Mouse (Mus musculus) stomach, embryonic 15.5 days (tissue): ENCODE data around the gene Tspan7. TPM values are rescaled to one million over a fixed set of nuclear protein-coding genes. Genes with fewer than 3 reads are reported as not detected.

Experiments
- ATAC-seq: fragments of 200-750 bp; cut with Nextera tagmentation; 2 replicates; pipeline ENCODE4 v1.8.0; 2017; ENCODE audit warnings: low read depth, moderate number of reproducible peaks, moderate TSS enrichment; ENCODE audit not compliant: insufficient read depth, low FRiP score
- H3K27ac ChIP-seq: fragments of 300-500 bp; sonication (generic); 2 replicates; pipeline ENCODE4 v1.5.1; 2015; ENCODE audit warnings: mild to moderate bottlenecking, inconsistent platforms
- H3K27me3 ChIP-seq: fragments of 300-500 bp; sonication (generic); replicated peaks from 2 replicates; pipeline ENCODE4 v1.6.1; 2015; ENCODE audit warnings: inconsistent platforms
- H3K36me3 ChIP-seq: fragments of 300-500 bp; sonication (generic); 2 replicates; pipeline ENCODE4 v1.6.1; 2015; ENCODE audit warnings: inconsistent platforms
- H3K4me1 ChIP-seq: fragments of 300-500 bp; sonication (generic); 2 replicates; pipeline ENCODE4 v1.6.1; 2015; ENCODE audit warnings: inconsistent platforms
- H3K4me2 ChIP-seq: fragments of 300-500 bp; sonication (generic); 2 replicates; pipeline ENCODE4 v1.6.1; 2015; ENCODE audit warnings: mild to moderate bottlenecking, inconsistent platforms
- H3K4me3 ChIP-seq: fragments of 300-500 bp; sonication (generic); replicated peaks from 2 replicates; pipeline ENCODE4 v1.5.1; 2015; ENCODE audit warnings: inconsistent platforms
- H3K9ac ChIP-seq: fragments of 300-500 bp; sonication (generic); 2 replicates; pipeline ENCODE4 v1.6.1; 2015; ENCODE audit warnings: inconsistent platforms
- H3K9me3 ChIP-seq: fragments of 300-500 bp; sonication (generic); 2 replicates; pipeline ENCODE4 v1.6.1; 2016; ENCODE audit warnings: inconsistent platforms
- WGBS: fragments of 180-500 bp; shearing (Covaris S2); methylation state at CpG from one replicate; pipeline ENCODE4 v1.1.7; 2015; 5-methylcytosine and 5-hydroxymethylcytosine counted together
- polyA plus RNA-seq: library from polyadenylated mRNA; unstranded; fragments of >200 nt; fragmentation: Nextera tagmentation; extraction: Ambion mirVana; gene quantifications from 2 replicates; pipeline ENCODE4 v1.2.1, GENCODE M21; 2015

Gene Tspan7
- polyA plus RNA-seq, 1 experiment from 2014 or later = 119 TPM

DNA sequence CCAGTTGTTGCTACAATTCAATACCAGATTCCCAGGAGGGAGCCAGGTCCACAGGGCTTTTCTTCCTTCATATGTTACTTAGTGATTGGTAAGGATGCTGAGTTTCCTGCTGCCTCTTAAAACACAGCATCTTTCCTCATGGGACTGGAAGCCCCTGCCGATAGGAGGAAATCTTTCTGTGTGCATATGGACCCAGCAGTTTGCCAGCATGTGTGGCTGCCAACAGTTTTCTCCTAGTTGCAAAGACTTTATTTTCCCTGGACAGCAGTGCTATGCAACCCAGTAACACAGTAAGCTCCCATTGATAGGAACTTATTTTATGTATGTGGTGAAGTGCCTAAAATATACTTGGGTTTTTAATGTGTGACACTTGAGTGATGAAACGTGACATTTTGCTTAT lies 73.7 kb downstream of the Tspan7 start:
- 77% methylated on average over 2 of the region's 2 CpGs for WGBS
- no peaks in the 10 kb centered on the region for H3K36me3 ChIP-seq
- no peak for ATAC-seq
- no peaks in the 10 kb centered on the region for H3K27me3 ChIP-seq
- no peaks in the 10 kb centered on the region for H3K4me1 ChIP-seq
- H3K27ac ChIP-seq = no peak overlapping the region
- H3K4me3 ChIP-seq = no peak overlapping the region
- no peaks in the 10 kb centered on the region for H3K9me3 ChIP-seq
- H3K9ac ChIP-seq = no peak overlapping the region
- no peak overlapping the region for H3K4me2 ChIP-seq

GRCm38 (mm10) chrX:10565811-10566210 lies 80.9 kb downstream of the Tspan7 start:
- no peaks in the 10 kb centered on the region for H3K9me3 ChIP-seq
- no peak overlapping the region for H3K27ac ChIP-seq
- H3K4me1 ChIP-seq = no peaks in the 10 kb centered on the region
- H3K4me2 ChIP-seq = no peak overlapping the region
- 64% methylated on average over 3 of the region's 3 CpGs for WGBS
- H3K27me3 ChIP-seq = no peaks in the 10 kb centered on the region
- no peak overlapping the region for H3K4me3 ChIP-seq
- no peak overlapping the region for H3K9ac ChIP-seq
- H3K36me3 ChIP-seq = no peaks in the 10 kb centered on the region
- ATAC-seq = no peak

GRCm38 (mm10) chrX:10574523-10574922 lies 89.6 kb downstream of the Tspan7 start:
- Histone ChIP-seq H3K27me3 (no peaks in the 10 kb centered on the region), H3K36me3 (no peaks in the 10 kb centered on the region), H3K4me3 (no peak overlapping the region), H3K9ac (no peak overlapping the region), H3K4me1 (no peaks in the 10 kb centered on the region), H3K9me3 (no peaks in the 10 kb centered on the region), H3K27ac (no peak overlapping the region), H3K4me2 (no peak overlapping the region)
- no peak for ATAC-seq
- WGBS = 42% methylated on average over 3 of the region's 3 CpGs

- Histone ChIP-seq H3K9me3 (no peaks in the 10 kb centered on the region), H3K4me3 (no peak overlapping the region), H3K4me1 (no peaks in the 10 kb centered on the region), H3K4me2 (no peak overlapping the region), H3K27me3 (no peaks in the 10 kb centered on the region), H3K9ac (no peak overlapping the region), H3K36me3 (no peaks in the 10 kb centered on the region), H3K27ac (no peak overlapping the region)
- no peak for ATAC-seq
- 44% methylated on average over 2 of the region's 2 CpGs for WGBS
Measured at GRCm38 (mm10) chrX:10575406-10575805, 90.4 kb downstream of the Tspan7 start.

DNA sequence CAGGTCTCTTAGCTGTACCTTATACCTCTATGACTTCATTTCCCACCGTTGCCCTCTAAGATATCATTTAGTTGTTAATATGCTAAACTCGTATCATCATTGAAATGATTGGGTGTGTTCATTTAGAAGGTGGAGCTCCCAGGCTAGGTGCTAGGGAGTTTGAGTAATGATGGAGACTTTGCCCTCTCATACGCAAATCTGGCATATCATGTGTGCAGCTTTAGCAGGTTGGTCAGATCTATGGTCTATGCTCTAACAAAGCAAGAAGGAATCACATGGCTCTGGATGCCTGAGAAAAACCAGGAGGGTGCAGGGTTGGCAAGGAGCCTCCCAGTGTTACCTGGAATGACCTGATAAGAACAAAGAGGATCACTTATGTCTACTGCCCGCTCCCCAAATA lies 91.4 kb downstream of the Tspan7 start:
- H3K27ac ChIP-seq = no peak overlapping the region
- no peak for ATAC-seq
- H3K9me3 ChIP-seq = no peaks in the 10 kb centered on the region
- no peak overlapping the region for H3K4me3 ChIP-seq
- WGBS = 72% methylated on average over 4 of the region's 4 CpGs
- H3K27me3 ChIP-seq = no peaks in the 10 kb centered on the region
- H3K36me3 ChIP-seq = no peaks in the 10 kb centered on the region
- H3K9ac ChIP-seq = no peak overlapping the region
- H3K4me1 ChIP-seq = no peaks in the 10 kb centered on the region
- H3K4me2 ChIP-seq = no peak overlapping the region

DNA sequence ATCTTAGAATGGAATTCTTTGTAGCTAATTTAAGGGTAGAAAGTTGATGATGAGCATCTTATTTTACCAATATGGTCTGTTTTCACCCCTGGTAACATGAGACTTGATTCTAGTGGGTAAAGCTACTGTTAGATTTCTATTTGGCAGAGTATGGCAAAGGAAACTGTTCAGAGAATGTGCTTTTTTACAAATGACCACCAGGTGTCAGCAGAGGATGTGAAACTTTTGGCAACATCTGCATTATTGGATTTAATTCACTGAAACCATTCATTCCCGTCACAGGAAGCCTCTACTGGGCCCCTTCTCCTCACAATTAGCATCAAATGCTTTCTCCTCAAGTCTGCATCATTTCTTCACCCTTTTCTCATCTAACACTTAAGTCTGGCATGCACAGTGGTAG lies 92.4 kb downstream of the Tspan7 start:
- H3K9ac ChIP-seq = no peak overlapping the region
- H3K4me1 ChIP-seq = no peaks in the 10 kb centered on the region
- H3K9me3 ChIP-seq = no peaks in the 10 kb centered on the region
- H3K36me3 ChIP-seq = no peaks in the 10 kb centered on the region
- no peak overlapping the region for H3K4me3 ChIP-seq
- H3K27ac ChIP-seq = no peak overlapping the region
- 32% methylated on average over 1 of the region's 1 CpGs for WGBS
- no peak for ATAC-seq
- H3K27me3 ChIP-seq = no peaks in the 10 kb centered on the region
- H3K4me2 ChIP-seq = no peak overlapping the region

DNA sequence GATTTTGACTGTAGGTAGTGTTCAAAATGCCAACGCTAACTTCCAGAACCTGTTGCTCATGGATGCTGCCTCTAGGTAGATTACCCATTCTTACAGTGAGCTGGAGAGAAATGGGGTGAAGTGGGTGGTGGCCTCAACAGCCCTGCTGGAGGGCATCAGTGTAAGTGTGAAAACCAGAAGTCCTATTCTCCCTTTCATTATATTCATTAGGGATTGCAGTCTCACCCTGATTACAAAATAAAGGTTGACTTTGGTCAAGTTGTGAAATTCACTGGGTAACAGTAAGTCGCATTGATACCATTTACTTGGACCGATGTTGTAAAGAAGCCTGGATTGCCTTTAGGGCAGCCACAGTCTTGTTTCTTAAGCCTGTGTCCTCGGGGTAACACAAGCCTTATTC lies 97.8 kb downstream of the Tspan7 start:
- no peak overlapping the region for H3K4me3 ChIP-seq
- H3K4me2 ChIP-seq = no peak overlapping the region
- H3K9ac ChIP-seq = no peak overlapping the region
- no peaks in the 10 kb centered on the region for H3K36me3 ChIP-seq
- no peaks in the 10 kb centered on the region for H3K9me3 ChIP-seq
- no peaks in the 10 kb centered on the region for H3K4me1 ChIP-seq
- WGBS = 82% methylated on average over 4 of the region's 4 CpGs
- H3K27me3 ChIP-seq = no peaks in the 10 kb centered on the region
- H3K27ac ChIP-seq = no peak overlapping the region
- no peak for ATAC-seq

DNA sequence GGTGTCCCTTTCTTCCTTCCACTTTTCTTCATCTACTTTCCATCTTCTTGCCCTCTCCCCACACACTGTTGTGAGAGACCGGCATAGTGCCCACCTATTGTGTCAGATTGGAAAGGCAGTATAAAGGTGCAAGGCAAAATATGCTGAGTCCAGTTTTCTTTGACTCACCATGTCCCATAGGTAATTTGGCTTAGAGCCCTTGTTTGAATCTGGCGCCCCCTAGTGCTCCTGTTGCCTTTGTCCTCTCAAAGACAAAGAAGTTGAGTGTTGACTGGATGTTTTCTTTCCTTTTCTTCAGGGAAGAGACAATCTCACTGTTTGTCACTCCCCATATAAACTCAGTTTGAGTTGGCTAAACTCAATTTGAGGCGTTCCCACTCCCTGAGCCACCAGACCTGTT lies 107.3 kb downstream of the Tspan7 start:
- Histone ChIP-seq H3K27me3 (no peaks in the 10 kb centered on the region), H3K36me3 (no peaks in the 10 kb centered on the region), H3K4me1 (no peaks in the 10 kb centered on the region), H3K4me3 (no peak overlapping the region), H3K27ac (no peak overlapping the region), H3K9ac (no peak overlapping the region), H3K9me3 (no peaks in the 10 kb centered on the region), H3K4me2 (no peak overlapping the region)
- 65% methylated on average over 3 of the region's 3 CpGs for WGBS
- no peak for ATAC-seq

- Histone ChIP-seq H3K36me3 (no peaks in the 10 kb centered on the region), H3K9me3 (no peaks in the 10 kb centered on the region), H3K4me1 (no peaks in the 10 kb centered on the region), H3K27ac (no peak overlapping the region), H3K27me3 (no peaks in the 10 kb centered on the region), H3K4me3 (no peak overlapping the region), H3K9ac (no peak overlapping the region), H3K4me2 (no peak overlapping the region)
- 75% methylated on average over 7 of the region's 7 CpGs for WGBS
- peak; percentile 39; the same call in 1 of the 2 replicates for ATAC-seq
Measured at GRCm38 (mm10) chrX:10593561-10593960, 108.6 kb downstream of the Tspan7 start.

DNA sequence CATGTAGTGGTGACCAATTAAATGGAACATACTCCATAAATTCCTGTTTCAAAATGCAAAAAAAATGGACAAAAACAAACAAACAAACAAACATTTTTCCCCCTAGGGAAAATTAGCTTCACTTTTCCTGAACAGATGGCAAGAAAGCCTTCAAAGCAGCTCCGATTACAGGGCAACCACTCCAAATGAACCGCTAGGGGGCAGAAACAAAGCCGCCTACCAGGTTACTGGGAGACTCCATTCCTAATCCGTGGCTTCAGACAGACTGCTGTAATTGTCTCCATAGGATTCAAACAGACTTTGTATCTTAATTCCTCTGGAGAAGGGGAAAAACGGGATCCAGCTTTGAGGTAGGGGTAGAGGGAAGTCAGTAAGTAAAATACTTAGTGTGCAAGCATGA lies 132.2 kb downstream of the Tspan7 start:
- Histone ChIP-seq H3K9ac (no peak overlapping the region), H3K27ac (no peak overlapping the region), H3K4me2 (no peak overlapping the region), H3K4me3 (no peak overlapping the region), H3K27me3 (no peaks in the 10 kb centered on the region), H3K36me3 (no peaks in the 10 kb centered on the region), H3K9me3 (no peaks in the 10 kb centered on the region), H3K4me1 (no peaks in the 10 kb centered on the region)
- no peak for ATAC-seq
- 21% methylated on average over 5 of the region's 5 CpGs for WGBS

- no peaks in the 10 kb centered on the region for H3K9me3 ChIP-seq
- H3K4me3 ChIP-seq = no peak overlapping the region
- H3K27ac ChIP-seq = no peak overlapping the region
- H3K4me1 ChIP-seq = no peaks in the 10 kb centered on the region
- no peak overlapping the region for H3K9ac ChIP-seq
- H3K4me2 ChIP-seq = no peak overlapping the region
- no peaks in the 10 kb centered on the region for H3K27me3 ChIP-seq
- ATAC-seq = no peak
- H3K36me3 ChIP-seq = no peaks in the 10 kb centered on the region
Measured at GRCm38 (mm10) chrX:10641062-10641461, 156.1 kb downstream of the Tspan7 start.
